ENCODE assay signal across 24 mouse cellular contexts in genomic region chr12:40118872-40119271, GRCm38 (mm10). TPM values are rescaled to one million over a fixed set of nuclear protein-coding genes. Genes with fewer than 3 reads are reported as not detected.
DNase-seq lines count a peak whose midpoint lies in the region; ATAC-seq and TF ChIP-seq lines count a peak whose summit lies in the region.
"Had no signal": no experiment of that assay in that cellular context is flagged by ENCODE, and none has a peak within 500 bp of the region (broad histone marks: within the 10 kb centered on the region; RNA-seq: fewer than 3 reads in every experiment).

No protein-coding gene starts in this region.

- peak overlapping the region; percentile 60 for H3K27ac ChIP-seq in kidney, adult 2 months (ENCODE audit: insufficient read depth, low read depth, low read length)
- no peak overlapping the region for H3K27ac ChIP-seq in MEL (ENCODE audit: control insufficient read depth, low read depth, low read length)
- H3K27ac ChIP-seq in hindbrain, embryonic 11.5 days (ENCODE audit: low read depth, low read length) = no peak overlapping the region
- no peak overlapping the region for H3K27ac ChIP-seq in midbrain, embryonic 10.5 days (replicated peaks)
- H3K27ac ChIP-seq: embryonic facial prominence, embryonic 10.5 days; embryonic facial prominence, embryonic 12.5 days; forebrain, embryonic 12.5 days had no signal

- H3K9ac ChIP-seq in MEL (ENCODE audit: control insufficient read depth, low read depth, low read length, poor library complexity, severe bottlenecking) = no peak overlapping the region
- H3K9ac ChIP-seq in hindbrain, embryonic 11.5 days (ENCODE audit: low read depth, low read length) = no peak overlapping the region
- H3K9ac ChIP-seq: embryonic facial prominence, embryonic 12.5 days; forebrain, embryonic 12.5 days had no signal

- ATAC-seq in megakaryocyte progenitor cell, adult 5-6 weeks (replicated peaks; ENCODE audit: poor library complexity) = peak; percentile 60
- ATAC-seq in hindbrain, embryonic 11.5 days (ENCODE audit: low FRiP score) = no peak
- ATAC-seq: forebrain, embryonic 14.5 days; forebrain, embryonic 16.5 days had no signal

- H3K36me3 ChIP-seq in kidney, adult 2 months (ENCODE audit: control insufficient read depth, insufficient read depth, low read length) = no peaks in the 10 kb centered on the region; the same call in 1 of the 2 replicates
- H3K36me3 ChIP-seq in MEL (ENCODE audit: control insufficient read depth in 1 of 2, insufficient read depth in 2 of 2, low read length in 2 of 2) = no peaks in the 10 kb centered on the region; a peak in 1 of 4 replicates
- H3K36me3 ChIP-seq in hindbrain, embryonic 11.5 days (ENCODE audit: control insufficient read depth, insufficient read depth, low read length) = no peaks in the 10 kb centered on the region
- H3K36me3 ChIP-seq in midbrain, embryonic 10.5 days = no peaks in the 10 kb centered on the region
- H3K36me3 ChIP-seq: embryonic facial prominence, embryonic 10.5 days; embryonic facial prominence, embryonic 12.5 days; forebrain, embryonic 12.5 days; G1E had no signal

- no peaks in the 10 kb centered on the region for H3K79me2 ChIP-seq in MEL (ENCODE audit: control insufficient read depth, insufficient read depth, low read length, poor library complexity)

- 65% methylated on average over 2 of the region's 2 CpGs for WGBS in kidney, adult 2 months
- 84% methylated on average over 2 of the region's 2 CpGs for WGBS in hindbrain, embryonic 11.5 days
- WGBS in midbrain, embryonic 10.5 days = 82% methylated on average over 2 of the region's 2 CpGs

- TF ChIP-seq RAD21 in MEL (IDR thresholded peaks at IDR 0.05; ENCODE audit: low read depth, low read length) = no peak

- peak in 1 of 2 experiments; percentile 14; a peak in 1 of 4 replicates for TF ChIP-seq EP300 in MEL (IDR thresholded peaks at IDR 0.05; ENCODE audit: low read depth in 1 of 2, low read length in 2 of 2)

- H3K27me3 ChIP-seq in kidney, adult 2 months (replicated peaks; ENCODE audit: control insufficient read depth, insufficient read depth, low read length) = no peaks in the 10 kb centered on the region
- no peaks in the 10 kb centered on the region for H3K27me3 ChIP-seq in MEL (ENCODE audit: control insufficient read depth in 1 of 2, insufficient read depth in 2 of 2, low read length in 2 of 2)
- no peaks in the 10 kb centered on the region for H3K27me3 ChIP-seq in hindbrain, embryonic 11.5 days (ENCODE audit: control insufficient read depth, insufficient read depth, low read length)
- no peaks in the 10 kb centered on the region for H3K27me3 ChIP-seq in midbrain, embryonic 10.5 days (ENCODE audit: low read depth, poor library complexity, severe bottlenecking)
- H3K27me3 ChIP-seq: CH12.LX; embryonic facial prominence, embryonic 12.5 days; forebrain, embryonic 12.5 days had no signal

- no peak overlapping the region for H3K4me2 ChIP-seq in hindbrain, embryonic 11.5 days (replicated peaks; ENCODE audit: low read depth, low read length)
- H3K4me2 ChIP-seq: embryonic facial prominence, embryonic 12.5 days; forebrain, embryonic 12.5 days had no signal

- TF ChIP-seq POLR2A in kidney, adult 2 months (IDR thresholded peaks at IDR 0.05; ENCODE audit: low read depth, low read length) = no peak
- TF ChIP-seq POLR2A in MEL (IDR thresholded peaks at IDR 0.05; ENCODE audit: control insufficient read depth in 1 of 2, insufficient read depth in 1 of 2, low read depth in 1 of 2, low read length in 2 of 2, poor library complexity in 1 of 2) = no peak

- H3K9me3 ChIP-seq in MEL (replicated peaks; ENCODE audit: insufficient read depth, low read length) = no peaks in the 10 kb centered on the region
- no peaks in the 10 kb centered on the region for H3K9me3 ChIP-seq in hindbrain, embryonic 11.5 days (ENCODE audit: control insufficient read depth, low read length)
- H3K9me3 ChIP-seq in midbrain, embryonic 10.5 days (replicated peaks) = no peaks in the 10 kb centered on the region
- H3K9me3 ChIP-seq: embryonic facial prominence, embryonic 10.5 days; embryonic facial prominence, embryonic 12.5 days; forebrain, embryonic 12.5 days; G1E had no signal

- no peak for TF ChIP-seq CTCF in kidney, adult 2 months (conservative IDR thresholded peaks at IDR 0.05; ENCODE audit: insufficient read depth, insufficient read length, low read depth, low read length)
- no peak for TF ChIP-seq CTCF in MEL (IDR thresholded peaks at IDR 0.05 in 2 of 3, conservative IDR thresholded peaks at IDR 0.05 in 1 of 3; ENCODE audit: control insufficient read depth in 1 of 3, insufficient read depth in 1 of 3, low read depth in 2 of 3, low read length in 3 of 3, poor library complexity in 1 of 3, severe bottlenecking in 1 of 3)

- DNase-seq in kidney, adult 2 months = no peak
- no peak for DNase-seq in kidney, postnatal 10 days
- no peak for DNase-seq in MEL (ENCODE audit: low read depth, low spot score)
- DNase-seq in hindbrain, embryonic 11.5 days (ENCODE audit: low spot score) = no peak
- DNase-seq in frontal cortex, adult 2 months (ENCODE audit: extremely low spot score in 1 of 2, low spot score in 1 of 2) = no peak
- no peak for DNase-seq in midbrain, embryonic 10.5 days (ENCODE audit: low spot score)
- DNase-seq: adrenal gland, adult 2 months; adrenal gland, postnatal 10 days; adrenal gland, postnatal 25 days; cerebellum, adult 11 months; cerebellum, adult 18-20 months; cerebellum, adult 8-10 months; cerebellum, adult 9-11 months; cerebellum, postnatal 14 days; cerebellum, postnatal 36 days had no signal

- H3K4me3 ChIP-seq in kidney, adult 2 months (ENCODE audit: insufficient read depth, low read depth, low read length) = no peak overlapping the region
- H3K4me3 ChIP-seq in MEL (ENCODE audit: control insufficient read depth in 1 of 2, insufficient read depth in 1 of 2, low read depth in 2 of 2, low read length in 2 of 2) = no peak overlapping the region
- no peak overlapping the region for H3K4me3 ChIP-seq in hindbrain, embryonic 11.5 days (ENCODE audit: low read depth, low read length)
- H3K4me3 ChIP-seq in midbrain, embryonic 10.5 days = no peak overlapping the region
- H3K4me3 ChIP-seq: embryonic facial prominence, embryonic 10.5 days; embryonic facial prominence, embryonic 12.5 days; forebrain, embryonic 12.5 days had no signal

- H3K4me1 ChIP-seq in kidney, adult 2 months (ENCODE audit: control insufficient read depth, insufficient read depth, low read length) = peaks cover 9% of the 10 kb centered on the region; the same call in 1 of the 2 replicates
- H3K4me1 ChIP-seq in MEL (ENCODE audit: control insufficient read depth in 1 of 2, insufficient read depth in 2 of 2, low read length in 2 of 2) = no peaks in the 10 kb centered on the region; a peak in 1 of 4 replicates
- no peaks in the 10 kb centered on the region for H3K4me1 ChIP-seq in hindbrain, embryonic 11.5 days (replicated peaks; ENCODE audit: control insufficient read depth, insufficient read depth, low read length)
- no peaks in the 10 kb centered on the region for H3K4me1 ChIP-seq in midbrain, embryonic 10.5 days
- H3K4me1 ChIP-seq: embryonic facial prominence, embryonic 10.5 days; embryonic facial prominence, embryonic 12.5 days; forebrain, embryonic 12.5 days had no signal

TF ChIP-seq in MEL, 35 proteins besides CTCF, POLR2A, EP300 and RAD21:
- TF ChIP-seq MYB (IDR thresholded peaks at IDR 0.05; ENCODE audit: low read depth, low read length) (no peak), ETS1 (IDR thresholded peaks at IDR 0.05; ENCODE audit: low read depth, low read length) (no peak), USF1 (IDR thresholded peaks at IDR 0.05; ENCODE audit: low read depth, low read length) (no peak), GATA1 (IDR thresholded peaks at IDR 0.05; ENCODE audit: low read depth, low read length) (0 out of 2 replicates have a peak, but pooled peaks have one; percentile 13), CHD2 (IDR thresholded peaks at IDR 0.05; ENCODE audit: low read length) (no peak), TCF12 (IDR thresholded peaks at IDR 0.05; ENCODE audit: low read depth, low read length) (peak; percentile 57; the same call in 1 of the 2 replicates), JUND (IDR thresholded peaks at IDR 0.05; ENCODE audit: low read depth, low read length) (no peak), ELF1 (IDR thresholded peaks at IDR 0.05; ENCODE audit: low read depth, low read length) (no peak), MAFK (IDR thresholded peaks at IDR 0.05; ENCODE audit: borderline replicate concordance, low read depth, low read length) (no peak), MEF2A (IDR thresholded peaks at IDR 0.05; ENCODE audit: extremely low read depth, insufficient replicate concordance, low read depth, low read length, poor library complexity, severe bottlenecking) (no peak), POLR2AphosphoS5 (IDR thresholded peaks at IDR 0.05; ENCODE audit: borderline replicate concordance, low read depth, low read length) (no peak), HCFC1 (IDR thresholded peaks at IDR 0.05; ENCODE audit: low read depth, low read length) (no peak), SMC3 (IDR thresholded peaks at IDR 0.05; ENCODE audit: low read depth, low read length) (no peak), ZMIZ1 (IDR thresholded peaks at IDR 0.05; ENCODE audit: low read depth, low read length) (no peak), ZKSCAN1 (IDR thresholded peaks at IDR 0.05; ENCODE audit: low read depth, low read length) (no peak), RCOR1 (IDR thresholded peaks at IDR 0.05; ENCODE audit: low read depth, low read length) (no peak), E2F4 (IDR thresholded peaks at IDR 0.05; ENCODE audit: borderline replicate concordance, low read depth, low read length) (no peak)
TF ChIP-seq in MEL: peak in this region for 2.

RNA-seq across cellular contexts. Expression of gene Scin, which starts 15.2 kb away (rescaled TPM):
- polyA plus RNA-seq in kidney, adult 2 months (2012; rRNA removed) = 37.1 and 41.9 TPM in 2 replicates
- total RNA-seq in MEL (2012; rRNA removed) = 0.04 and 0.07 TPM in 2 replicates
- under 1 TPM in 1 of 2 experiments, not detected in 1; 0.03 TPM for polyA plus RNA-seq in MEL (2012; ENCODE audit: insufficient read depth in 1 of 2, insufficient read length in 2 of 2, low read depth in 1 of 2, low replicate concordance in 2 of 2, missing spikeins in 1 of 2)
- total RNA-seq in megakaryocyte progenitor cell, adult 5-6 weeks (2015) = 1.8 and 2.9 TPM in 2 replicates
- total RNA-seq in megakaryocyte progenitor cell, adult 5-6 weeks (2017) = 3.2 and 4.6 TPM in 2 replicates
- 0.54 and 0.57 TPM in 2 replicates for polyA plus RNA-seq in hindbrain, embryonic 11.5 days (2014; fragmentation: Nextera tagmentation; extraction: Ambion mirVana)
- 0.20 and 0.29 TPM in 2 replicates for polyA plus RNA-seq in frontal cortex, adult 2 months (2012; rRNA removed)
- 0.25 TPM in 1 of 2 replicates, not detected in the other for polyA plus RNA-seq in midbrain, embryonic 10.5 days (2016; fragmentation: Nextera tagmentation; extraction: Ambion mirVana)
- total RNA-seq: CH12.LX had no signal
- polyA plus RNA-seq: C2C12; embryonic facial prominence, embryonic 10.5 days; forebrain, embryonic 14.5 days; forebrain, embryonic 16.5 days; G1E had no signal

Comparison
In these comparisons a context has a peak if more than half of its experiments do, and no peak if none do; other contexts are left out.
1. RNA of gene Scin, which starts 15.2 kb away (polyA plus RNA-seq): 37.1 to 41.9 TPM in kidney, adult 2 months; 0.54 to 0.57 TPM in hindbrain, embryonic 11.5 days, 0.20 to 0.29 TPM in frontal cortex, adult 2 months, 0.03 TPM in MEL and 0.25 TPM in midbrain, embryonic 10.5 days; every median in the first group is over 10 times any median in the second.